Mouse (Mus musculus) ES-E14 (cell line): ENCODE data around the gene Gipc2.

ENCODE experiments used
- CHD2 ChIP-seq: IDR thresholded peaks from 2 replicates; pipeline ENCODE4 v1.6.1; 2014; ENCODE audit warnings: mild to moderate bottlenecking, low read depth, low read length, inconsistent platforms
- MAFK ChIP-seq: IDR thresholded peaks from 2 replicates; pipeline ENCODE4 v1.6.1; 2014; ENCODE audit warnings: mild to moderate bottlenecking, low read depth, low read length, inconsistent platforms; ENCODE audit not compliant: insufficient read depth

- TF ChIP-seq MAFK: no peak
- TF ChIP-seq CHD2: no peak
These were observed 54.5 kb downstream of the Gipc2 start for GRCm38 (mm10) chr3:152111482-152111881.
